Mouse (Mus musculus) liver, postnatal 0 days (tissue): ENCODE measurements around the gene E330009J07Rik. TPM values are rescaled to one million over a fixed set of nuclear protein-coding genes. Genes with fewer than 3 reads are reported as not detected.
A peak's percentile ranks its signal among the peaks of the same experiment; 100 is the strongest.

Experiments
- ATAC-seq: fragments of 200-750 bp; cut with Nextera tagmentation; 2 replicates; pipeline ENCODE4 v1.8.0; 2017; ENCODE audit warnings: mild to moderate bottlenecking, moderate library complexity
- DNase-seq: peaks from one replicate; pipeline ENCODE4 v3.0.0-alpha.2; 2016
- H3K27ac ChIP-seq: fragments of 300-500 bp; sonication (generic); 2 replicates; pipeline ENCODE4 v1.5.1; 2014; ENCODE audit warnings: antibody characterized with exemption, moderate library complexity, mild to moderate bottlenecking, low read depth
- H3K27me3 ChIP-seq: fragments of 300-500 bp; sonication (generic); 2 replicates; pipeline ENCODE4 v1.6.1; 2014; ENCODE audit warnings: low read length, control low read depth, mixed read lengths; ENCODE audit not compliant: insufficient read depth
- H3K36me3 ChIP-seq: fragments of 300-500 bp; sonication (generic); replicated peaks from 2 replicates; pipeline ENCODE4 v1.6.1; 2014; ENCODE audit warnings: mild to moderate bottlenecking, control low read depth, low read length, moderate library complexity, mixed read lengths; ENCODE audit not compliant: insufficient read depth
- H3K4me1 ChIP-seq: fragments of 300-500 bp; sonication (generic); 2 replicates; pipeline ENCODE4 v1.6.1; 2014; ENCODE audit warnings: antibody characterized with exemption, mild to moderate bottlenecking, control low read depth; ENCODE audit not compliant: insufficient read depth
- H3K4me2 ChIP-seq: fragments of 300-500 bp; sonication (generic); 2 replicates; pipeline ENCODE4 v1.6.1; 2014; ENCODE audit warnings: low read depth, mild to moderate bottlenecking, low read length, moderate library complexity, mixed read lengths
- H3K4me3 ChIP-seq: fragments of 300-500 bp; sonication (generic); 2 replicates; pipeline ENCODE4 v1.5.1; 2014; ENCODE audit warnings: low read depth, low read length
- H3K9ac ChIP-seq: fragments of 300-500 bp; sonication (generic); replicated peaks from 2 replicates; pipeline ENCODE4 v1.6.1; 2014; ENCODE audit warnings: mild to moderate bottlenecking, moderate library complexity
- H3K9me3 ChIP-seq: fragments of 300-500 bp; sonication (generic); 2 replicates; pipeline ENCODE4 v1.6.1; 2016; ENCODE audit warnings: mild to moderate bottlenecking, control low read depth, low read length, mixed read lengths
- CTCF ChIP-seq: sonication (generic); IDR thresholded peaks from 2 replicates; pipeline ENCODE4 v1.5.1; 2016; ENCODE audit warnings: antibody characterized with exemption, low read depth
- EP300 ChIP-seq: IDR thresholded peaks from 2 replicates; pipeline ENCODE4 v1.6.1; 2016; ENCODE audit warnings: antibody characterized with exemption, low read depth, mild to moderate bottlenecking
- WGBS: fragments of 180-500 bp; shearing (Covaris S2); extraction: QIAGEN DNeasy Blood & Tissue Kit; methylation state at CpG from one replicate; pipeline ENCODE4 v1.1.7; 2014; ENCODE audit not compliant: insufficient replicate concordance; 5-methylcytosine and 5-hydroxymethylcytosine counted together
- polyA plus RNA-seq: library from polyadenylated mRNA; unstranded; fragments of >200 nt; fragmentation: Nextera tagmentation; extraction: Ambion mirVana; gene quantifications from 2 replicates; pipeline ENCODE4 v1.2.1, GENCODE M21; 2015

Gene E330009J07Rik
- polyA plus RNA-seq, 1 experiment from 2014 or later = 5.0 TPM

- Histone ChIP-seq H3K27ac (0 out of 2 replicates have a peak overlapping the region, but pooled peaks have one; percentile 22), H3K4me1 (peaks cover 9% of the 10 kb centered on the region), H3K36me3 (no peaks in the 10 kb centered on the region), H3K27me3 (peaks cover 9% of the 10 kb centered on the region; the same call in 1 of the 2 replicates), H3K9me3 (no peaks in the 10 kb centered on the region), H3K4me3 (no peak overlapping the region), H3K9ac (no peak overlapping the region), H3K4me2 (peak overlapping the region; percentile 52)
- no peak for ATAC-seq
- 21% methylated on average over 12 of the region's 12 CpGs for WGBS
- peak; percentile 19 for DNase-seq
- TF ChIP-seq EP300 (no peak), CTCF (no peak)
These were observed 3.8 kb upstream of the E330009J07Rik start for GRCm38 (mm10) chr6:40439731-40440130.

GRCm38 (mm10) chr6:40438936-40439335, 3.0 kb upstream of the E330009J07Rik start, which contains the start of gene Wee2:
Wee2 (plus strand) TSS chr6:40439088.
- no peaks in the 10 kb centered on the region for H3K9me3 ChIP-seq
- TF ChIP-seq CTCF (no peak), EP300 (no peak)
- H3K4me1 ChIP-seq = peaks cover 14% of the 10 kb centered on the region
- no peaks in the 10 kb centered on the region for H3K36me3 ChIP-seq
- 0 out of 2 replicates have a peak within 1 kb of the TSS, but pooled peaks have one; percentile 22 for H3K27ac ChIP-seq
- peaks cover 10% of the 10 kb centered on the region; the same call in 1 of the 2 replicates for H3K27me3 ChIP-seq
- WGBS = 61% methylated on average over 5 of the region's 5 CpGs
- peak within 1 kb of the TSS; percentile 52 for H3K4me2 ChIP-seq
- no peak within 1 kb of the TSS for H3K4me3 ChIP-seq
- DNase-seq (no peak), ATAC-seq (no peak)
- no peak within 1 kb of the TSS for H3K9ac ChIP-seq

DNA sequence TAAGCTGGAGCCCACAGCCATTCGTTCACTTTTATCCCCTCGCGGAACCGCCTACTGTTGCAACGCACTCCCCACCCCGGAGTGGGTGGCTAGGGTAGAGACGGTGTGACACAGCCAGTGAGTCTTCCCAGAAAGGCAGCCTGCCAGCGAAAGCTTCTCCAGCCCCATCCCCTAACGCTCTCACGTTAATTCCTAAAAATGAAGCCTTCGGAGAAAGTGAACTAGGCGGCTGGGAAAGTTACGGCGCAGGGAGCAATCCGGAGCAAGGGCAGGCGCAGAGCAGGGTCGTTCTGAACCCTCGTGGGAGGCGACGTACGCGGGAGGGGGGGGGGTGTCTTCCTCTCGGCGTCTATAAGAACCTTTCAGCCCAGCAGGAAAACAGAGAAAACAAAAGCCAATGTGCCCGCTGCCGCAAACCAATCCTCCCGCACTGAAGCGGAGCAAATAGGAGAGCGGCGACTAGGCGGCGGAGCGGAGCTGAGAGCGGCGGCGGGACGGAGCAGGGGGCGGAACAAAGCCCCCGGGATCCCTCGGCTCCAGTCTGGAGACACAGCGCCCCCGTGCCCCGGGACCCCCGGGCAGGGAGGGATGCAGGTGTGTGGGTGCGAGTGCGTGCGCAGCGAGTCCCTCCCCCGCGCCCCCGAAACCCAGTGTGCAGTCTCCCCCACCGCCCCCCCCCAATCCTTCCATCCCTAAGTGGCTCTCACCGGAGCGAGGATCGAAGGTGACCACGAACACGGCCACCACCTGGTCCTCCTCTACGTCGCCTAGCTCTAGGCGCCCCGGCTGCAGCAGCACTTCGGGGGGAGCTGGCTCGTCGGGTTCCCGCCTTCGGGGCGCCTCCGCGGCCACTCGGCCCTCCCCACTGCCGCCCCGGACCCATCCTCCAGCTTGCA, 536 bp downstream of the E330009J07Rik start:
- Histone ChIP-seq H3K4me3 (peak overlapping the region; percentile 82), H3K27ac (peak overlapping the region; percentile 40; the same call in 1 of the 2 replicates), H3K9me3 (no peaks in the 10 kb centered on the region), H3K9ac (peak overlapping the region; percentile 83), H3K36me3 (no peaks in the 10 kb centered on the region), H3K4me1 (peaks cover 31% of the 10 kb centered on the region), H3K4me2 (peak overlapping the region; percentile 91), H3K27me3 (peaks cover 6% of the 10 kb centered on the region; the same call in 1 of the 2 replicates)
- peak; percentile 38 for DNase-seq
- peak; percentile 26 for ATAC-seq
- under 1% methylated on average over 66 of the region's 72 CpGs for WGBS
- TF ChIP-seq CTCF (0 out of 2 replicates have a peak, but pooled peaks have one; percentile 14), EP300 (no peak)

GRCm38 (mm10) chr6:40434697-40435096, 1.2 kb downstream of the E330009J07Rik start:
- TF ChIP-seq EP300 (no peak), CTCF (no peak)
- Histone ChIP-seq H3K9me3 (no peaks in the 10 kb centered on the region), H3K36me3 (no peaks in the 10 kb centered on the region), H3K4me3 (peak overlapping the region; percentile 82), H3K4me2 (peak overlapping the region; percentile 91), H3K27me3 (peaks cover 6% of the 10 kb centered on the region; the same call in 1 of the 2 replicates), H3K4me1 (peaks cover 35% of the 10 kb centered on the region), H3K9ac (peak overlapping the region; percentile 83), H3K27ac (no peak overlapping the region)
- no peak for ATAC-seq
- WGBS = 28% methylated on average over 7 of the region's 7 CpGs
- no peak for DNase-seq

GRCm38 (mm10) chr6:40432346-40433275, 3.3 kb downstream of the E330009J07Rik start:
- H3K4me2 ChIP-seq = no peak overlapping the region
- no peak overlapping the region for H3K4me3 ChIP-seq
- no peak overlapping the region for H3K9ac ChIP-seq
- no peak for ATAC-seq
- TF ChIP-seq EP300 = no peak
- TF ChIP-seq CTCF = no peak
- no peaks in the 10 kb centered on the region for H3K9me3 ChIP-seq
- peaks cover 39% of the 10 kb centered on the region for H3K4me1 ChIP-seq
- no peak overlapping the region for H3K27ac ChIP-seq
- DNase-seq = no peak
- WGBS = 70% methylated on average over 17 of the region's 17 CpGs
- H3K27me3 ChIP-seq = peaks cover 2% of the 10 kb centered on the region; the same call in 1 of the 2 replicates
- H3K36me3 ChIP-seq = no peaks in the 10 kb centered on the region
